Mouse (Mus musculus) ES-E14 (cell line): ENCODE data around the gene Cadps2. TPM values are rescaled to one million over a fixed set of nuclear protein-coding genes. Genes with fewer than 3 reads are reported as not detected.

Source experiments
- DNase-seq: peaks from one replicate; pipeline ENCODE4 v3.0.0-alpha.2; 2013; ENCODE audit warnings: low read depth, low spot score
- H3K27ac ChIP-seq: 2 replicates; pipeline ENCODE4 v1.5.1; 2012; ENCODE audit warnings: low read depth, mild to moderate bottlenecking, low read length, moderate library complexity, mixed read lengths; ENCODE audit not compliant: poor library complexity, insufficient read depth, severe bottlenecking
- H3K36me3 ChIP-seq: 2 replicates; pipeline ENCODE4 v1.6.1; 2012; ENCODE audit warnings: mild to moderate bottlenecking, low read length, moderate library complexity, mixed read lengths; ENCODE audit not compliant: control insufficient read depth, poor library complexity, insufficient read depth, severe bottlenecking
- H3K4me1 ChIP-seq, 2 experiments: fragments of 150-350 bp in 1 of 2; sonication (generic) in 1 of 2; 2 replicates each; pipeline ENCODE4 v1.6.1; 2012; ENCODE audit warnings: low read length in 2 of 2, mild to moderate bottlenecking in 1 of 2, mixed read lengths in 1 of 2; ENCODE audit not compliant: control insufficient read depth in 2 of 2, insufficient read depth in 2 of 2, poor library complexity in 1 of 2
- H3K4me3 ChIP-seq, 2 experiments: fragments of 150-350 bp in 1 of 2; sonication (generic) in 1 of 2; 2 replicates each; pipeline ENCODE4 v1.5.1; 2012; ENCODE audit warnings: low read length in 2 of 2, low read depth in 1 of 2, mild to moderate bottlenecking in 1 of 2, mixed read lengths in 1 of 2; ENCODE audit not compliant: insufficient read depth in 1 of 2, poor library complexity in 1 of 2, severe bottlenecking in 1 of 2
- H3K9ac ChIP-seq: 2 replicates; pipeline ENCODE4 v1.6.1; 2012; ENCODE audit warnings: low read depth, mild to moderate bottlenecking, low read length, mixed read lengths; ENCODE audit not compliant: poor library complexity, insufficient read depth, severe bottlenecking
- H3K9me3 ChIP-seq: fragments of 150-350 bp; sonication (generic); 2 replicates; pipeline ENCODE4 v1.6.1; 2012; ENCODE audit warnings: low read depth, mild to moderate bottlenecking, low read length; ENCODE audit not compliant: control insufficient read depth, insufficient read depth
- CHD2 ChIP-seq: IDR thresholded peaks from 2 replicates; pipeline ENCODE4 v1.6.1; 2014; ENCODE audit warnings: mild to moderate bottlenecking, low read depth, low read length, inconsistent platforms
- HCFC1 ChIP-seq: IDR thresholded peaks from 2 replicates; pipeline ENCODE4 v1.6.1; 2012; ENCODE audit warnings: low read length, inconsistent platforms, borderline replicate concordance; ENCODE audit not compliant: insufficient read depth
- MAFK ChIP-seq: IDR thresholded peaks from 2 replicates; pipeline ENCODE4 v1.6.1; 2014; ENCODE audit warnings: mild to moderate bottlenecking, low read depth, low read length, inconsistent platforms; ENCODE audit not compliant: insufficient read depth
- ZC3H11A ChIP-seq: IDR thresholded peaks from 2 replicates; pipeline ENCODE4 v1.6.1; 2012; ENCODE audit warnings: low read depth, mild to moderate bottlenecking, inconsistent platforms, low read length, borderline replicate concordance
- ZNF384 ChIP-seq: IDR thresholded peaks from 2 replicates; pipeline ENCODE4 v1.6.1; 2012; ENCODE audit warnings: low read depth, low read length, inconsistent platforms
- in situ Hi-C, 2 experiments: fragments of 600-800 bp; cut with MboI; formaldehyde crosslinking; loops; one replicate each; pipeline ENCODE4 v1.15.1; 2025; ENCODE audit warnings: low sequenced_read_pairs in 2 of 2, inconsistent platforms in 1 of 2; ENCODE audit not compliant: unreplicated experiment in 2 of 2
- total RNA-seq: library from RNA; depleted of rRNA; stranded (reverse); fragments of 300-350 nt; gene quantifications from 2 replicates; pipeline ENCODE4 v1.2.3, GENCODE M21; 2012

The Cadps2 gene
- total RNA-seq, 1 experiment, result 0.36 TPM

DNA sequence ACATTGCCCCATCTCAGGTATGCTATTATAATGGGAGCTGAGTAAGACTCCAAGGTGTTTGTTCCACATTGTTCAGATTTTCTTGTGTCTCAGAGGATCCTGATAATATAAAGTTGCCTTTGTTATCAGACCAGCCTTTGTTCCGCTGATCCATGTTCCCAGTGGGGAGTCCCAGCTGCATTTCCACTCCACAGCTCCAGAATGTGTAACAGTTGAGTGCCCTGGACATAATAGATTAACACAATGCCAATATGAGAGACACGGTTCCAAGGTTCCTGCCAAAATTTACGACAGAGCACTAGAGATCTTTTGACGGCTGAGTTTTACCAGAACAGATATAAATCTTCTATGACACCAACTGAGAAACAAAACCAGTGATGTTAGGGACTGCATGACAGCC is 266.8 kb downstream of the Cadps2 start:
- DNase-seq, result no peak
- H3K27ac ChIP-seq, result no peak overlapping the region
- in situ Hi-C loops, result no loop called here
- no peak overlapping the region for H3K9ac ChIP-seq
- no peaks in the 10 kb centered on the region for H3K9me3 ChIP-seq
- no peaks in the 10 kb centered on the region for H3K4me1 ChIP-seq
- no peak overlapping the region for H3K4me3 ChIP-seq
- TF ChIP-seq MAFK, result no peak
- no peaks in the 10 kb centered on the region for H3K36me3 ChIP-seq

DNA sequence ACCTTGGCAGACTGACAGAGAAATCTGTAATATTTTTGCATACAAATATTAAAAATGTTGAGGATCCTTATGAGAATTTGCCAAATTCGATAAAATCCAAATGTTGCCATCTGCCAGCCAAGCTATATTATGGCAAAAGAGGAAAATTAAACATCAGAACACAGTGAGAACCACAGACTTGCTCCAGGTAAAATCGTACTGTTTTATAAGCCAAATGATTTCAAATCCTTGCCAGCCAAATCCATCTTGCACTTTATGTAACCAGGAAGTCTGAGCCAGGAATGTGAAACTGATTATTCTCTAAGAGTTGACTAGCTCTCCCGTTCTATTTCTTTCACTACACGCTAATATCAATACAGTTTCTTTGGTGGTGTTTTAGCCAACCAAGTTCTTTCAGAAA is 269.5 kb downstream of the Cadps2 start:
- TF ChIP-seq HCFC1, result no peak
- DNase-seq, result no peak
- Histone ChIP-seq H3K36me3 (no peaks in the 10 kb centered on the region), H3K9me3 (no peaks in the 10 kb centered on the region), H3K9ac (no peak overlapping the region), H3K4me1 (no peaks in the 10 kb centered on the region), H3K27ac (no peak overlapping the region), H3K4me3 (no peak overlapping the region)
- in situ Hi-C loops, result no loop called here

DNA sequence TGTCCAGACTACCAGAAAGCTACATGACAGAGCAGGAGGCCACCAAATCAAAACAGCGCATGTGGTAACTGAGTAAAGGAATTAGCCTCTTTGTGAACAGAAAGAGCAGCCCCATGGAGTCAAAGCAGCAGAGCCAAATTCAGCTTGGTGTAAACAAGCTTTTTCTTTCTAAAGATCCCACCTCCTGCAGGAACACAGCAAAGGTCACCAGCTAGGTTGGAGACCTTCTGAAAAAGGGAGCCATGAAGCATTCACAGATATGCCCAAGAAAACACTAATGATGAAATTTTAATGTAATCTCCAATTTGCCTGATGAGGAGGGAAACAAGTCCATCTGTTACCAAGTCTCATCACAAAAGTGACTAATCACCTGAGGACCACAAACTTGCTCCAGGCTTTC is 270.5 kb downstream of the Cadps2 start:
- Histone ChIP-seq H3K4me1 (no peaks in the 10 kb centered on the region), H3K9ac (no peak overlapping the region), H3K36me3 (no peaks in the 10 kb centered on the region), H3K4me3 (no peak overlapping the region), H3K27ac (no peak overlapping the region), H3K9me3 (no peaks in the 10 kb centered on the region)
- no peak for TF ChIP-seq ZNF384
- TF ChIP-seq HCFC1, result no peak
- no peak for TF ChIP-seq CHD2
- no peak for TF ChIP-seq MAFK
- TF ChIP-seq ZC3H11A, result no peak
- DNase-seq, result no peak
- in situ Hi-C loops, result no loop called here

DNA sequence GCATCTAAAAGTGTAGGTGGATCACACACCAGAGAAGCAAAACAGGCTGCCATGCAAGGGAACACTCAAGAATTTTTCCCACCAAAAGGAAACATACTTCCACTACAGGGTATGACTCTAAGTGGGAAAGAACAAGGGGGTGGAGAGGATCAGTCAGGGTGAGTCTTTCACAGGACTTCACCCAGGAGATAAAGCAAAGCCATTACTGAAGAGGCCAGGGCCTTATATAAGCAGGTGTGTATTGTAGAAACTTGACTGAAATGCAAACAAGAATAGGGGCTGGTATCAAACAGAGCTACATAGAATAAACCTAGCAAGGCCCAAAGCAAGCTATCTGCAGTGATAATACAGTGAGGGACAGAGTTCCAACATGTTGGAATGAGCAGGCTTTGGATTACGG is 271.6 kb downstream of the Cadps2 start:
- TF ChIP-seq MAFK, result no peak
- no peak for TF ChIP-seq ZC3H11A
- TF ChIP-seq HCFC1, result no peak
- TF ChIP-seq ZNF384, result no peak
- TF ChIP-seq CHD2, result no peak

DNA sequence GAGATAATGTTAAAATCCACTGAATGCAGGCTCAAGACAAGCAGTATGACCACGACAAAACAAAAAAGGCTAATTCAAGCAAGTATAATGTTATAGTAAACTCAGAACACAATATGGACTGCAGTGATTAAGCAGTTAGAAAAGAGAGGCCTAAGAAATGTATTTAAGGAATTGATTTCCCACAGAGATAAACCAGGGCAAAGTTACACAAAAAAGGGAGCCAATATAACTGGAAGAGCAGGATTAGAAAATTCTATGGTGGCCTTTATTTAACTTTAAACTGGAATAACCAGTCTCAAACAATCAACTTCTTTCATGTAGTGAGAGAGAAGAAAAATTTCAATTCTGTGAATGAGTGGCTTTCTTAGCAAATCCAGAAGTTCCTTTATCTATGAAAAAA is 289.3 kb downstream of the Cadps2 start:
- H3K9ac ChIP-seq, result no peak overlapping the region
- DNase-seq, result no peak
- no peaks in the 10 kb centered on the region for H3K36me3 ChIP-seq
- in situ Hi-C loops, result no loop called here
- H3K4me1 ChIP-seq, result no peaks in the 10 kb centered on the region
- no peaks in the 10 kb centered on the region for H3K9me3 ChIP-seq
- H3K4me3 ChIP-seq, result no peak overlapping the region
- TF ChIP-seq MAFK (no peak), ZC3H11A (no peak), HCFC1 (no peak), ZNF384 (no peak), CHD2 (no peak)
- no peak overlapping the region for H3K27ac ChIP-seq

More for the DNA sequence above, 271.6 kb downstream of the Cadps2 start:
- no peaks in the 10 kb centered on the region for H3K36me3 ChIP-seq
- H3K27ac ChIP-seq, result no peak overlapping the region
- H3K4me3 ChIP-seq, result no peak overlapping the region
- H3K4me1 ChIP-seq, result no peaks in the 10 kb centered on the region
- no peak for DNase-seq
- no peak overlapping the region for H3K9ac ChIP-seq
- H3K9me3 ChIP-seq, result no peaks in the 10 kb centered on the region
- in situ Hi-C loops, result no loop called here
